26 mouse cellular contexts compared by ENCODE assay signal in genomic region chr14:23624455-23624854, GRCm38 (mm10).
"Had no signal": no experiment of that assay in that cellular context is flagged by ENCODE, and none has a peak within 500 bp of the region (broad histone marks: within the 10 kb centered on the region; RNA-seq: fewer than 3 reads in every experiment).

No protein-coding gene starts in this region.

- ATAC-seq: hindbrain, embryonic 16.5 days; inflammation-experienced regulatory T-cells, adult 6 months; intestine, embryonic 15.5 days; intestine, postnatal 0 days had no signal

- H3K4me1 ChIP-seq: hindbrain, embryonic 10.5 days; intestine, embryonic 15.5 days; limb, embryonic 10.5 days; liver, embryonic 13.5 days; liver, embryonic 15.5 days had no signal

- H3K27ac ChIP-seq: gastrocnemius, adult 2 months; heart, embryonic 10.5 days; hindbrain, embryonic 10.5 days; hindbrain, embryonic 12.5 days; hindbrain, embryonic 14.5 days; intestine, embryonic 15.5 days; layer of hippocampus, adult 2 months; limb, embryonic 10.5 days; limb, embryonic 12.5 days; liver, embryonic 13.5 days; liver, embryonic 15.5 days had no signal

- DNase-seq: gastrocnemius, adult 2 months; gastrocnemius, postnatal 10 days; gastrocnemius, postnatal 25 days; heart, adult 18-20 months; heart, postnatal 10 days; heart, postnatal 4 days; kidney, adult 18-20 months; kidney, adult 8-10 months; kidney, postnatal 10 days; kidney, postnatal 25 days; kidney, postnatal 4 days; liver; liver, embryonic 13.5 days had no signal

- H3K4me3 ChIP-seq: gastrocnemius, adult 2 months; heart, embryonic 10.5 days; heart, embryonic 12.5 days; hindbrain, embryonic 10.5 days; hindbrain, embryonic 12.5 days; intestine, embryonic 15.5 days; layer of hippocampus, adult 2 months; limb, embryonic 10.5 days; limb, embryonic 12.5 days; liver, embryonic 13.5 days; liver, embryonic 15.5 days had no signal
